Mouse (Mus musculus) bone marrow macrophage, adult 2 months (primary cell): ENCODE data around the gene Gm8271.
"Not testable (repeated sequence)": the region's sequence is repeated elsewhere in the genome, so short reads cannot be mapped to it uniquely, and the experiment has no call there.

Experiments used
- CTCF ChIP-seq: IDR thresholded peaks from 2 replicates; pipeline ENCODE4 v1.5.1; 2012; ENCODE audit warnings: low read depth, mild to moderate bottlenecking, low read length, moderate library complexity
- POLR2A ChIP-seq: IDR thresholded peaks from 2 replicates; pipeline ENCODE4 v1.6.1; 2012; ENCODE audit warnings: mild to moderate bottlenecking, low read depth, low read length, borderline replicate concordance

GRCm38 (mm10) chr14:5185493-5185892, at the start of gene Gm8271:
- not testable (repeated sequence) for TF ChIP-seq CTCF, POLR2A
